ENCODE assay signal across 23 mouse cellular contexts in the genomic region with DNA sequence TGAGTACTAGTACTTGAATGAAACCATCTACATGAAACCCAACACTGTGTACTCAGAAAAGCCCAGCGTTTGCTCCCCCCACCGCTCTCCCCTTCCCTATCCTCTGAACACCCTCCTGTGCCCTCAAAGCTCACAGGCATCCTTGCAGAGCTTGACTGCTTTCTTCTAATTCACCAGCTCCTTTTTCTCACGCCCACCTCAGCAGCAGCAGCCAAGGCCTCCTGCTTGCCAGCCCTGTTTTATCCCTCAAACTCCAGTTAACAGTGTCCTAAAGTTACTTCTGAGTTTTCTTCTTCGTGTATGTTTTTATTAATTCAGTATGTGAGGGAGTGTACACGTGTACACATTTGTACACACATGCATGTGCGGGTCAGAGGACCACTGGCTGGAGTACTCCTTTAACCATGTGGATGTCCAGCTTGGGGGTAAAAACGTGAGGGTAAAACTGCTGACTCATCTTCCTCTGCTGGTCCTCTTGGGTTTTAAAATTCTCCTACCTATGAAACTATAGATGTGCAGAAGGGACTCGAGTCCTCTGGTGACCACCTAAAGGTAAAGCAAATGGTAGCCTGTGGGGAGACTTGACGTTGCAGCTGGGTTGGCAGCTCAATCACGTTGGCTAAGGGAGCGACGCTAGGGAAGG. TPM values are rescaled to one million over a fixed set of nuclear protein-coding genes. Genes with fewer than 3 reads are reported as not detected.
DNase-seq lines count a peak whose midpoint lies in the region; ATAC-seq lines count a peak whose summit lies in the region.
"Had no signal": no experiment of that assay in that cellular context is flagged by ENCODE, and none has a peak within 500 bp of the region (broad histone marks: within the 10 kb centered on the region; RNA-seq: fewer than 3 reads in every experiment).

No protein-coding gene starts in this region.

- no peak for DNase-seq in frontal cortex, postnatal 14 days (ENCODE audit: low spot score in 2 of 2)
- peak; percentile 9 to 27 for DNase-seq in left cerebral cortex, postnatal 36 days (ENCODE audit: low spot score in 2 of 2)
- no peak for DNase-seq in left cerebral cortex, adult 11 months (ENCODE audit: low spot score)
- DNase-seq in brain, adult 2 months (ENCODE audit: low read depth, low spot score): peak; percentile 50
- no peak for DNase-seq in ovary, postnatal 36 days (ENCODE audit: low spot score)
- DNase-seq: adrenal gland, adult 8-10 months; adrenal gland, postnatal 14 days; adrenal gland, postnatal 36 days; B cell, adult 2 months; cerebellum, adult 11 months; cerebellum, adult 18-20 months; cerebellum, adult 8-10 months; cerebellum, adult 9-11 months; cerebellum, postnatal 14 days; cerebellum, postnatal 36 days; embryo, embryonic 11 days had no signal

- ATAC-seq in frontal cortex, adult (ENCODE audit: low TSS enrichment): peak; percentile 88
- ATAC-seq: activated CD4-positive, CD25-positive, alpha-beta regulatory T cell, adult 4 months; CD4-positive, CD25-positive, alpha-beta regulatory T cell, adult 4 months; forebrain, embryonic 14.5 days; forebrain, embryonic 16.5 days; Patski had no signal

- intact Hi-C loops in left cerebral cortex, postnatal 36 days (cut with DNase I): loop anchor here (5.0 to 10.0 kb wide), 2 partner anchors 291 to 479 kb away; no protein-coding TSS in a partner anchor

RNA-seq across cellular contexts. Expression of a gene that starts 12.9 kb away (rescaled TPM):
- 1 to 10 TPM in 1 of 2 experiments, under 1 TPM in 1; 0.96 to 1.0 TPM for total RNA-seq in left cerebral cortex, postnatal 36 days (2021)

RNA-seq across cellular contexts. Expression of a gene that starts 13.0 kb away (rescaled TPM):
- total RNA-seq in left cerebral cortex, postnatal 36 days (2021): 1 to 10 TPM; 8.5 to 10.0 TPM
- total RNA-seq: common myeloid progenitor, adult 5-6 weeks had no signal

Comparison
In these comparisons a context has a peak if more than half of its experiments do, and no peak if none do; other contexts are left out.
1. DNase-seq: peak in left cerebral cortex, postnatal 36 days (2 of 2) and brain, adult 2 months (single experiment); none in frontal cortex, postnatal 14 days (0 of 2), left cerebral cortex, adult 11 months (single experiment) and ovary, postnatal 36 days (single experiment).